Mouse (Mus musculus) urinary bladder, adult 2 months (tissue): ENCODE results near the gene Sst. TPM values are rescaled to one million over a fixed set of nuclear protein-coding genes. Genes with fewer than 3 reads are reported as not detected.
A peak's percentile ranks its signal among the peaks of the same experiment; 100 is the strongest.
"Not testable (repeated sequence)": the region's sequence is repeated elsewhere in the genome, so short reads cannot be mapped to it uniquely, and the experiment has no call there.

Experiments used
- DNase-seq: peaks from one replicate; pipeline ENCODE4 v3.0.0; 2022; ENCODE audit warnings: low spot score
- polyA plus RNA-seq: library from polyadenylated mRNA; depleted of rRNA; stranded (reverse); fragments of >200 nt; gene quantifications from 2 replicates; pipeline ENCODE4 v1.2.3, GENCODE M21; 2012; rRNA removed

Sst gene
- polyA plus RNA-seq, result not detected in 2 replicates

- no peak for DNase-seq
These were observed at the start of gene Sst for GRCm38 (mm10) chr16:23890636-23891035. Gene Sst (minus strand): TSS chr16:23890958.

- no peak for DNase-seq
These were observed 43.6 kb upstream of the Sst start for GRCm38 (mm10) chr16:23934397-23934796.

- DNase-seq, result no peak
These were observed 41.5 kb upstream of the Sst start, which contains the start of gene Rtp2 for GRCm38 (mm10) chr16:23932294-23932693. Gene Rtp2 (minus strand): TSS chr16:23932394.

GRCm38 (mm10) chr16:23931275-23931674 lies 40.5 kb upstream of the Sst start:
- no peak for DNase-seq

- DNase-seq, result no peak
These were observed 39.8 kb upstream of the Sst start for GRCm38 (mm10) chr16:23930426-23931073.

- no peak for DNase-seq
These were observed 36.8 kb upstream of the Sst start for GRCm38 (mm10) chr16:23927301-23928114.

GRCm38 (mm10) chr16:23922906-23923305 lies 32.1 kb upstream of the Sst start:
- DNase-seq, result no peak

- no peak for DNase-seq
These were observed 30.9 kb upstream of the Sst start for GRCm38 (mm10) chr16:23921697-23922096.

- no peak for DNase-seq
These were observed 28.7 kb upstream of the Sst start for GRCm38 (mm10) chr16:23919418-23919817.

GRCm38 (mm10) chr16:23913401-23913800 lies 22.6 kb upstream of the Sst start:
- no peak for DNase-seq

- no peak for DNase-seq
These were observed 22.0 kb upstream of the Sst start for GRCm38 (mm10) chr16:23912741-23913140.

- not testable (repeated sequence) for DNase-seq
These were observed 18.2 kb upstream of the Sst start for GRCm38 (mm10) chr16:23909015-23909354.

- not testable (repeated sequence) for DNase-seq
These were observed 17.6 kb upstream of the Sst start for GRCm38 (mm10) chr16:23908076-23909014.

- not testable (repeated sequence) for DNase-seq
These were observed 15.8 kb upstream of the Sst start for GRCm38 (mm10) chr16:23906586-23906985.

GRCm38 (mm10) chr16:23901411-23901810 lies 10.7 kb upstream of the Sst start:
- DNase-seq, result no peak

- no peak for DNase-seq
These were observed 9.3 kb upstream of the Sst start for GRCm38 (mm10) chr16:23900061-23900460.

- peak; percentile 44 for DNase-seq
These were observed 8.1 kb upstream of the Sst start for GRCm38 (mm10) chr16:23898840-23899239.

- DNase-seq, result no peak
These were observed 7.3 kb upstream of the Sst start for GRCm38 (mm10) chr16:23897984-23898586.

- DNase-seq, result no peak
These were observed 6.7 kb upstream of the Sst start for GRCm38 (mm10) chr16:23897486-23897885.

- DNase-seq, result no peak
These were observed 4.4 kb upstream of the Sst start for GRCm38 (mm10) chr16:23895135-23895534.

- DNase-seq, result no peak
These were observed 607 bp downstream of the Sst start for GRCm38 (mm10) chr16:23890151-23890550.
